Mouse (Mus musculus): ENCODE measurements around the gene Chtf18. TPM values are rescaled to one million over a fixed set of nuclear protein-coding genes. Genes with fewer than 3 reads are reported as not detected.

Gene Chtf18
- polyA plus RNA-seq, 1 experiment from 2014 or later, result 24.8 TPM

- H3K9me3 ChIP-seq (replicated peaks), result no peaks in the 10 kb centered on the region
- no peak for DNase-seq
- no peak overlapping the region for H3K9ac ChIP-seq
- 55% methylated on average over 2 of the region's 2 CpGs for WGBS (ENCODE audit: insufficient replicate concordance)
- H3K27me3 ChIP-seq, result peaks cover 5% of the 10 kb centered on the region; the same call in 1 of the 2 replicates
- H3K27ac ChIP-seq, result no peak overlapping the region
- H3K36me3 ChIP-seq, result no peaks in the 10 kb centered on the region
- H3K4me2 ChIP-seq, result no peak overlapping the region
- no peaks in the 10 kb centered on the region; the same call in 1 of the 2 replicates for H3K4me1 ChIP-seq (replicated peaks)
- no peak overlapping the region for H3K4me3 ChIP-seq (replicated peaks)
- no peak for ATAC-seq (ENCODE audit: low read depth)
Measured at GRCm38 (mm10) chr17:25709994-25710393, 17.2 kb downstream of the Chtf18 start.

- Histone ChIP-seq H3K4me1 (replicated peaks) (no peaks in the 10 kb centered on the region), H3K4me2 (no peak overlapping the region), H3K4me3 (replicated peaks) (no peak overlapping the region), H3K9me3 (replicated peaks) (no peaks in the 10 kb centered on the region), H3K36me3 (no peaks in the 10 kb centered on the region), H3K27me3 (no peaks in the 10 kb centered on the region), H3K9ac (no peak overlapping the region), H3K27ac (no peak overlapping the region)
- no peak for ATAC-seq (ENCODE audit: low read depth)
- 49% methylated on average over 9 of the region's 9 CpGs for WGBS (ENCODE audit: insufficient replicate concordance)
- DNase-seq, result no peak
Measured at GRCm38 (mm10) chr17:25700863-25701496, 26.2 kb downstream of the Chtf18 start.

DNA sequence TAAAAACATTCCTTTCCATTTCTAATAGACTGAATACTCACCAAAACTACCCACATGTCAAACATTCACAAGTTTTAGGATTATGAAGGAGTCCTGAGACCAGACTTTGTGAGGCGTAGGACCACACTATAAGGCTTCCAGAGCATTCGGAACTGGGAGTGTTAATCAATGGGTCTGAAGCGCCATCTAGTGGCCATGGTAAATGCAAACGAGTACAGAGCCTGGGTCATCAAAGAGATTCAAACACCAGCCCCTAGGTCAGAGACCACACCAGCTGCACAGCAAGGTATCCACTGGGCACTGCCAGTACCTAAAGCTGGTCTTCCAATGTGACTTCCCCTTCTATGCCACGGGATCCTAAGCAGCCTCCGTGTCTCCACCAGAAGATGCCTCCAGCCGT lies 28.8 kb downstream of the Chtf18 start:
- Histone ChIP-seq H3K9ac (no peak overlapping the region), H3K27me3 (no peaks in the 10 kb centered on the region), H3K4me1 (replicated peaks) (no peaks in the 10 kb centered on the region), H3K4me3 (replicated peaks) (no peak overlapping the region), H3K4me2 (no peak overlapping the region), H3K36me3 (no peaks in the 10 kb centered on the region), H3K27ac (no peak overlapping the region), H3K9me3 (replicated peaks) (no peaks in the 10 kb centered on the region)
- WGBS (ENCODE audit: insufficient replicate concordance), result 15% methylated on average over 7 of the region's 7 CpGs
- DNase-seq, result peak; percentile 29
- ATAC-seq (ENCODE audit: low read depth), result no peak

DNA sequence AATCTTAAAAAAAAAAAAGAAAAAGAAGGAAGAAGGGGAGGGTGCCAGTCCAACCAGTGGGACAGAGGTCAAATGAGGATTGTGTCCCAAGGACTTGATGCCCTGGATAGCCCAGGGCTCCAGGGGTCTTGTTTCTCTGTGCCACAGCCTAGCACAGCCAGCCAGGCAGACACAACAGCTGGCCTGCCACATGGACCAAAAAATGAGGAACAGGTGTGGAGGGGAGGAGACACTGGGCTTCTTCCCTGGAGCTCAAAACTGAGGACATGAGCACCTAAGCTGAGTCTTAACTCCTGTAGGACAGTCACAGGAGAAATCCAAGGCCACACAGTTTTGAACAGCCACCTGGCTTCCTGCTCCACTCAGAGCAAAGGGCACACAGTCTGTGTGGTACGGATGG lies 31.0 kb downstream of the Chtf18 start:
- ATAC-seq (ENCODE audit: low read depth) (no peak), DNase-seq (no peak)
- Histone ChIP-seq H3K36me3 (no peaks in the 10 kb centered on the region), H3K4me3 (replicated peaks) (no peak overlapping the region), H3K27ac (no peak overlapping the region), H3K9ac (no peak overlapping the region), H3K4me1 (replicated peaks) (no peaks in the 10 kb centered on the region), H3K27me3 (no peaks in the 10 kb centered on the region), H3K4me2 (no peak overlapping the region), H3K9me3 (replicated peaks) (no peaks in the 10 kb centered on the region)
- WGBS (ENCODE audit: insufficient replicate concordance), result 45% methylated on average over 1 of the region's 1 CpGs

GRCm38 (mm10) chr17:25688922-25689321 lies 38.3 kb downstream of the Chtf18 start:
- Histone ChIP-seq H3K27me3 (peaks cover 17% of the 10 kb centered on the region), H3K4me2 (no peak overlapping the region), H3K27ac (no peak overlapping the region), H3K36me3 (no peaks in the 10 kb centered on the region), H3K4me3 (replicated peaks) (no peak overlapping the region), H3K9me3 (replicated peaks) (no peaks in the 10 kb centered on the region), H3K9ac (no peak overlapping the region), H3K4me1 (replicated peaks) (no peaks in the 10 kb centered on the region)
- 64% methylated on average over 4 of the region's 4 CpGs for WGBS (ENCODE audit: insufficient replicate concordance)
- DNase-seq (no peak), ATAC-seq (ENCODE audit: low read depth) (no peak)

DNA sequence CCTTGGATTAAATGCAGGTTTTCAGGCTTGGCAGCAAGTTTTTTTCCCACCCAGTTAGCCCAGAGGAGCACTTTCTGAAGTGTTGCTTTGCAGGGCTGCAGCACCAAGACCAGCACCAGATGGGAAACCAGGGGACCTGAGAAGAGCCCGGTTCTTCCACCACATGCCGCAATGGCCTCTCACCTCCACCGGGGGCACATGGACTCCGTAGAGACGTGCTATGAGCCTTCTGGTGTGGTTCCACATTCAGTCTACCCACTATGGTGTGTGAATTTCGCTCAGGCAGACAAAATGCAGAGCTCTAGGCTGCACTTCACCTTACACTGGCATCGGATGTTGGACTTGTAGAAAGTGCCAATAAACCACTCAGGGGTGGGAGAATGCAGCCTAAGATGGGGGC lies 40.9 kb downstream of the Chtf18 start:
- Histone ChIP-seq H3K27me3 (peaks cover 17% of the 10 kb centered on the region), H3K9ac (no peak overlapping the region), H3K4me1 (replicated peaks) (no peaks in the 10 kb centered on the region), H3K36me3 (no peaks in the 10 kb centered on the region), H3K9me3 (replicated peaks) (no peaks in the 10 kb centered on the region), H3K4me2 (no peak overlapping the region), H3K27ac (no peak overlapping the region), H3K4me3 (replicated peaks) (no peak overlapping the region)
- WGBS (ENCODE audit: insufficient replicate concordance), result 24% methylated on average over 7 of the region's 7 CpGs
- ATAC-seq (ENCODE audit: low read depth) (no peak), DNase-seq (no peak)

DNA sequence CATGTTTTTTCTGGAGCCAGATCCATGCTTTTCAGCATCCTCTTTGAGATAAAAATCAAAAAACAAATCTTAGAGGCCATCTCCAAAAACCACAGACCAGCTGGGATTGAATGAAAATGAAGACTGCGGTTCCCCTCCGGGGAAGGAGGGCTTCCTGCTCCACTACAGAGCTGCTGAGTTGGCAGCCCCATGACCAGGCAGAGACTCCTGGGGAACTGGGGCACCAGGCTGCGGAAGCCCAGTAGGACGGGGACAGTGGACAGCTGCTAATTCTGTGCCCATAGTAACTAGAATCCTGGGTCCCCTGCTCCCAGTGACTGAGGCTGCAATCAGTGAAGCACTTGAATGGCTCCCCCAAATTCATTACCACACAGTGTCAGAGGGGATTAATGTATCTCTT lies 45.6 kb downstream of the Chtf18 start:
- no peak overlapping the region for H3K27ac ChIP-seq
- ATAC-seq (ENCODE audit: low read depth), result no peak
- DNase-seq, result no peak
- no peak overlapping the region for H3K4me3 ChIP-seq (replicated peaks)
- whole genome bisulfite sequencing (ENCODE audit: insufficient replicate concordance), result 52% methylated on average over 4 of the region's 4 CpGs
- H3K9ac ChIP-seq, result no peak overlapping the region
- H3K4me2 ChIP-seq, result no peak overlapping the region
- H3K9me3 ChIP-seq (replicated peaks), result no peaks in the 10 kb centered on the region
- peaks cover 16% of the 10 kb centered on the region; the same call in 1 of the 2 replicates for H3K27me3 ChIP-seq
- no peaks in the 10 kb centered on the region for H3K36me3 ChIP-seq
- no peaks in the 10 kb centered on the region for H3K4me1 ChIP-seq (replicated peaks)

GRCm38 (mm10) chr17:25679818-25680217 lies 47.4 kb downstream of the Chtf18 start:
- no peaks in the 10 kb centered on the region for H3K4me1 ChIP-seq (replicated peaks)
- H3K9ac ChIP-seq, result no peak overlapping the region
- no peak for ATAC-seq (ENCODE audit: low read depth)
- no peak overlapping the region for H3K4me2 ChIP-seq
- peaks cover 3% of the 10 kb centered on the region; the same call in 1 of the 2 replicates for H3K9me3 ChIP-seq (replicated peaks)
- H3K27ac ChIP-seq, result no peak overlapping the region
- WGBS (ENCODE audit: insufficient replicate concordance), result 13% methylated on average over 5 of the region's 5 CpGs
- H3K4me3 ChIP-seq (replicated peaks), result no peak overlapping the region
- peaks cover 7% of the 10 kb centered on the region; the same call in 1 of the 2 replicates for H3K27me3 ChIP-seq
- H3K36me3 ChIP-seq, result no peaks in the 10 kb centered on the region
- no peak for DNase-seq

- H3K27ac ChIP-seq, result no peak overlapping the region
- H3K4me3 ChIP-seq (replicated peaks), result no peak overlapping the region
- no peak overlapping the region for H3K4me2 ChIP-seq
- H3K36me3 ChIP-seq, result no peaks in the 10 kb centered on the region
- no peaks in the 10 kb centered on the region for H3K4me1 ChIP-seq (replicated peaks)
- H3K9ac ChIP-seq, result no peak overlapping the region
- peaks cover 3% of the 10 kb centered on the region; the same call in 1 of the 2 replicates for H3K9me3 ChIP-seq (replicated peaks)
- peaks cover 7% of the 10 kb centered on the region; the same call in 1 of the 2 replicates for H3K27me3 ChIP-seq
- DNase-seq (no peak), ATAC-seq (ENCODE audit: low read depth) (no peak)
- 50% methylated on average over 6 of the region's 6 CpGs for WGBS (ENCODE audit: insufficient replicate concordance)
Measured at GRCm38 (mm10) chr17:25677969-25678368, 49.2 kb downstream of the Chtf18 start.

DNA sequence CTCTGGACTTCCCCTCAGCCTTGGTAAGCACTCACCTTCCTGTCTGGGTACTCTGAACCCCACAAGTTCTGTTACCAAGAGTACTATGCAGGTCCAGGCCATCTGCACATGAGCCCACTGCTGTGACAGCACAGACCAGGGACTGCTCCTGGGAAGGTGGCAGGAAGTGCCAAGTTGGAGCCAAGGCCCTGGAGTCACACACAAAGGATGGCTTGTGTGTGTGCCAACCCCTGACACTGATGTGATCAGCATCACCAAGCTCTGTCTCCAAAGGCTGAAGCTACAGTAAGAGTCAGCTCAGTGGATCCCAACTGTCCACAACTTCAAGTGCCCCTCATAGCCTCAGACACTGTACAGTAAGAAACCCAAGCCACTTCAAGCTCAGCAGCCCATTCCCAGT lies 54.2 kb downstream of the Chtf18 start:
- Histone ChIP-seq H3K9ac (no peak overlapping the region), H3K27ac (no peak overlapping the region), H3K9me3 (replicated peaks) (peaks cover 3% of the 10 kb centered on the region; the same call in 1 of the 2 replicates), H3K4me1 (replicated peaks) (no peaks in the 10 kb centered on the region), H3K4me2 (no peak overlapping the region), H3K4me3 (replicated peaks) (no peak overlapping the region), H3K36me3 (no peaks in the 10 kb centered on the region), H3K27me3 (0 out of 2 replicates have a peak, but pooled peaks cover 3% of the 10 kb centered on the region)
- no peak for DNase-seq
- ATAC-seq (ENCODE audit: low read depth), result no peak
